Mouse (Mus musculus): ENCODE results near the gene Ndufb2. TPM values are rescaled to one million over a fixed set of nuclear protein-coding genes. Genes with fewer than 3 reads are reported as not detected.

Ndufb2 gene
- total and polyA plus RNA-seq, 2 experiments from 2014 or later = 838 to 1,229 TPM

GRCm38 (mm10) chr6:39591481-39591880 is 893 bp upstream of the Ndufb2 start:
- H3K4me3 ChIP-seq (ENCODE audit: low read depth, low read length) = no peak overlapping the region
- TF ChIP-seq EP300 (IDR thresholded peaks at IDR 0.05; ENCODE audit: low read depth) (no peak), CTCF (IDR thresholded peaks at IDR 0.05; ENCODE audit: low read depth) (no peak)
- H3K27me3 ChIP-seq (ENCODE audit: control insufficient read depth, insufficient read depth, low read length) = no peaks in the 10 kb centered on the region
- peaks cover 30% of the 10 kb centered on the region for H3K36me3 ChIP-seq (replicated peaks; ENCODE audit: control insufficient read depth, insufficient read depth, low read length)
- DNase-seq (ENCODE audit: low spot score) = no peak
- no peak overlapping the region for H3K4me2 ChIP-seq (ENCODE audit: low read depth, low read length)
- H3K4me1 ChIP-seq (ENCODE audit: control insufficient read depth, insufficient read depth) = peaks cover 13% of the 10 kb centered on the region
- ATAC-seq (ENCODE audit: insufficient read depth, low read depth) = no peak
- H3K9me3 ChIP-seq (replicated peaks; ENCODE audit: control insufficient read depth, low read length) = no peaks in the 10 kb centered on the region
- 91% methylated on average over 4 of the region's 4 CpGs for WGBS
- H3K9ac ChIP-seq (replicated peaks; ENCODE audit: low read depth, low read length) = no peak overlapping the region
- H3K27ac ChIP-seq (ENCODE audit: low read depth) = no peak overlapping the region

- 92% methylated on average over 3 of the region's 3 CpGs for WGBS
- H3K27me3 ChIP-seq (ENCODE audit: control insufficient read depth, insufficient read depth, low read length) = no peaks in the 10 kb centered on the region
- no peak overlapping the region for H3K27ac ChIP-seq (ENCODE audit: low read depth)
- TF ChIP-seq EP300 (IDR thresholded peaks at IDR 0.05; ENCODE audit: low read depth) (no peak), CTCF (IDR thresholded peaks at IDR 0.05; ENCODE audit: low read depth) (no peak)
- no peak overlapping the region for H3K4me3 ChIP-seq (ENCODE audit: low read depth, low read length)
- peaks cover 55% of the 10 kb centered on the region for H3K36me3 ChIP-seq (replicated peaks; ENCODE audit: control insufficient read depth, insufficient read depth, low read length)
- no peaks in the 10 kb centered on the region for H3K9me3 ChIP-seq (replicated peaks; ENCODE audit: control insufficient read depth, low read length)
- ATAC-seq (ENCODE audit: insufficient read depth, low read depth) (no peak), DNase-seq (ENCODE audit: low spot score) (no peak)
- no peak overlapping the region for H3K9ac ChIP-seq (replicated peaks; ENCODE audit: low read depth, low read length)
- no peak overlapping the region for H3K4me2 ChIP-seq (ENCODE audit: low read depth, low read length)
- 0 out of 2 replicates have a peak, but pooled peaks cover 7% of the 10 kb centered on the region for H3K4me1 ChIP-seq (ENCODE audit: control insufficient read depth, insufficient read depth)
Observed at GRCm38 (mm10) chr6:39600851-39601250, 8.5 kb downstream of the Ndufb2 start.

DNA sequence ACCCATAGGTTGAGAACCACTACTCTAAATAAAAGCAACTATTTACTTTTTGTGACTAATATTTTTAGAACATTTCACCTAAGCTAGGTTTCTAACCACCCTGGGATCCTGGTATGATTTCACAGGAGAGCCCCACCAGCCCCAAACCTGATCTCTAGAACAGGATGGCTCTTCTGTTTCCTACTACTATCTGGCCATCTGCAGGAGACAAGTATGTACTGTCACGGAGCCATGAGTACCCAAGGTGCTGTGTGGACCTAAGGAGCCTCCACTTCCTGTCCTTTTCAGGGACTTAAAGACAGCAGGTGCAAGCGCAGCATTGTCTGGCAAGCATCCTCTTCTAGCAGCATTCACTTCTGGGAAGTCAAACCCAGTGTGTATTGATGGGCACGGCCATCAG is 9.5 kb downstream of the Ndufb2 start:
- no peak overlapping the region for H3K4me3 ChIP-seq (ENCODE audit: low read depth, low read length)
- no peak for ATAC-seq (ENCODE audit: insufficient read depth, low read depth)
- no peak overlapping the region for H3K9ac ChIP-seq (replicated peaks; ENCODE audit: low read depth, low read length)
- DNase-seq (ENCODE audit: low spot score) = no peak
- no peaks in the 10 kb centered on the region for H3K27me3 ChIP-seq (ENCODE audit: control insufficient read depth, insufficient read depth, low read length)
- no peak overlapping the region for H3K27ac ChIP-seq (ENCODE audit: low read depth)
- no peak overlapping the region for H3K4me2 ChIP-seq (ENCODE audit: low read depth, low read length)
- peaks cover 46% of the 10 kb centered on the region for H3K36me3 ChIP-seq (replicated peaks; ENCODE audit: control insufficient read depth, insufficient read depth, low read length)
- TF ChIP-seq EP300 (IDR thresholded peaks at IDR 0.05; ENCODE audit: low read depth) (no peak), CTCF (IDR thresholded peaks at IDR 0.05; ENCODE audit: low read depth) (no peak)
- WGBS = 76% methylated on average over 3 of the region's 3 CpGs
- H3K4me1 ChIP-seq (ENCODE audit: control insufficient read depth, insufficient read depth) = 0 out of 2 replicates have a peak, but pooled peaks cover 13% of the 10 kb centered on the region
- no peaks in the 10 kb centered on the region for H3K9me3 ChIP-seq (replicated peaks; ENCODE audit: control insufficient read depth, low read length)

GRCm38 (mm10) chr6:39604565-39604964 is 12.2 kb downstream of the Ndufb2 start:
- Histone ChIP-seq H3K4me2 (ENCODE audit: low read depth, low read length) (no peak overlapping the region), H3K36me3 (replicated peaks; ENCODE audit: control insufficient read depth, insufficient read depth, low read length) (peaks cover 29% of the 10 kb centered on the region), H3K27ac (ENCODE audit: low read depth) (no peak overlapping the region), H3K9ac (replicated peaks; ENCODE audit: low read depth, low read length) (no peak overlapping the region), H3K4me3 (ENCODE audit: low read depth, low read length) (no peak overlapping the region), H3K4me1 (ENCODE audit: control insufficient read depth, insufficient read depth) (0 out of 2 replicates have a peak, but pooled peaks cover 13% of the 10 kb centered on the region), H3K9me3 (replicated peaks; ENCODE audit: control insufficient read depth, low read length) (no peaks in the 10 kb centered on the region), H3K27me3 (ENCODE audit: control insufficient read depth, insufficient read depth, low read length) (no peaks in the 10 kb centered on the region)
- TF ChIP-seq CTCF (IDR thresholded peaks at IDR 0.05; ENCODE audit: low read depth) (no peak), EP300 (IDR thresholded peaks at IDR 0.05; ENCODE audit: low read depth) (no peak)
- DNase-seq (ENCODE audit: low spot score) (no peak), ATAC-seq (ENCODE audit: insufficient read depth, low read depth) (no peak)
- WGBS = 83% methylated on average over 5 of the region's 5 CpGs

GRCm38 (mm10) chr6:39606056-39606455 is 13.7 kb downstream of the Ndufb2 start:
- no peak for ATAC-seq (ENCODE audit: insufficient read depth, low read depth)
- Histone ChIP-seq H3K36me3 (replicated peaks; ENCODE audit: control insufficient read depth, insufficient read depth, low read length) (peaks cover 19% of the 10 kb centered on the region), H3K9me3 (replicated peaks; ENCODE audit: control insufficient read depth, low read length) (no peaks in the 10 kb centered on the region), H3K27me3 (ENCODE audit: control insufficient read depth, insufficient read depth, low read length) (no peaks in the 10 kb centered on the region), H3K4me3 (ENCODE audit: low read depth, low read length) (no peak overlapping the region), H3K4me2 (ENCODE audit: low read depth, low read length) (no peak overlapping the region), H3K27ac (ENCODE audit: low read depth) (no peak overlapping the region), H3K9ac (replicated peaks; ENCODE audit: low read depth, low read length) (no peak overlapping the region), H3K4me1 (ENCODE audit: control insufficient read depth, insufficient read depth) (0 out of 2 replicates have a peak, but pooled peaks cover 13% of the 10 kb centered on the region)
- WGBS = 28% methylated on average over 6 of the region's 6 CpGs
- no peak for TF ChIP-seq EP300 (IDR thresholded peaks at IDR 0.05; ENCODE audit: low read depth)
- TF ChIP-seq CTCF (IDR thresholded peaks at IDR 0.05; ENCODE audit: low read depth) = no peak
- DNase-seq (ENCODE audit: low spot score) = no peak

- no peak for ATAC-seq (ENCODE audit: insufficient read depth, low read depth)
- 0 out of 2 replicates have a peak, but pooled peaks cover 13% of the 10 kb centered on the region for H3K4me1 ChIP-seq (ENCODE audit: control insufficient read depth, insufficient read depth)
- H3K27ac ChIP-seq (ENCODE audit: low read depth) = no peak overlapping the region
Observed at GRCm38 (mm10) chr6:39606862-39607261, 14.5 kb downstream of the Ndufb2 start.

More at GRCm38 (mm10) chr6:39606862-39607261, 14.5 kb downstream of the Ndufb2 start:
- Histone ChIP-seq H3K9ac (replicated peaks; ENCODE audit: low read depth, low read length) (no peak overlapping the region), H3K36me3 (replicated peaks; ENCODE audit: control insufficient read depth, insufficient read depth, low read length) (peaks cover 19% of the 10 kb centered on the region), H3K9me3 (replicated peaks; ENCODE audit: control insufficient read depth, low read length) (no peaks in the 10 kb centered on the region), H3K4me3 (ENCODE audit: low read depth, low read length) (no peak overlapping the region), H3K27me3 (ENCODE audit: control insufficient read depth, insufficient read depth, low read length) (no peaks in the 10 kb centered on the region), H3K4me2 (ENCODE audit: low read depth, low read length) (no peak overlapping the region)
- DNase-seq (ENCODE audit: low spot score) = no peak
- TF ChIP-seq CTCF (IDR thresholded peaks at IDR 0.05; ENCODE audit: low read depth) (no peak), EP300 (IDR thresholded peaks at IDR 0.05; ENCODE audit: low read depth) (no peak)
- WGBS = 39% methylated on average over 3 of the region's 3 CpGs
